ENCODE assay signal across 39 mouse cellular contexts in genomic region chr7:44741361-44741760, GRCm38 (mm10). TPM values are rescaled to one million over a fixed set of nuclear protein-coding genes. Genes with fewer than 3 reads are reported as not detected.
A peak's percentile ranks its signal among the peaks of the same experiment; 100 is the strongest.
DNase-seq lines count a peak whose midpoint lies in the region; ATAC-seq lines count a peak whose summit lies in the region.
"Had no signal": no experiment of that assay in that cellular context is flagged by ENCODE, and none has a peak within 500 bp of the region (broad histone marks: within the 10 kb centered on the region; RNA-seq: fewer than 3 reads in every experiment).

No protein-coding gene starts in this region.

- no peaks in the 10 kb centered on the region for H3K9me3 ChIP-seq in midbrain, embryonic 15.5 days
- H3K9me3 ChIP-seq: embryonic facial prominence, embryonic 12.5 days; forebrain, embryonic 10.5 days; forebrain, embryonic 15.5 days; heart, embryonic 13.5 days; hindbrain, embryonic 10.5 days; hindbrain, embryonic 15.5 days; intestine, embryonic 15.5 days; liver, embryonic 12.5 days; neural tube, embryonic 13.5 days had no signal

- ATAC-seq in megakaryocyte, adult 5-6 weeks (ENCODE audit: poor library complexity, severe bottlenecking): peak; percentile 45; the same call in 1 of the 2 replicates
- ATAC-seq in midbrain, embryonic 15.5 days (replicated peaks): no peak
- ATAC-seq: activated CD4-positive, CD25-positive, alpha-beta regulatory T cell, adult 4 months; forebrain, embryonic 15.5 days; intestine, embryonic 15.5 days; liver, embryonic 12.5 days; liver, postnatal 0 days; lung, postnatal 0 days had no signal

- no peak overlapping the region for H3K9ac ChIP-seq in midbrain, embryonic 15.5 days
- H3K9ac ChIP-seq: embryonic facial prominence, embryonic 12.5 days; forebrain, embryonic 15.5 days; heart, embryonic 13.5 days; hindbrain, embryonic 15.5 days; intestine, embryonic 15.5 days; liver, embryonic 12.5 days; liver, postnatal 0 days; neural tube, embryonic 13.5 days had no signal

- DNase-seq in right cerebral cortex, adult 2 months (ENCODE audit: low spot score in 2 of 2): peak; percentile 6 to 22
- DNase-seq in right cerebral cortex, postnatal 25 days: no peak
- DNase-seq in thymus, postnatal 14 days: peak; percentile 14
- no peak for DNase-seq in thymus, postnatal 10 days (ENCODE audit: low spot score in 2 of 2)
- peak; percentile 20 for DNase-seq in thymus, postnatal 4 days
- no peak for DNase-seq in cerebellum, adult 9-11 months
- DNase-seq: adrenal gland, adult 2 months; cerebellum, adult 9-10 months; embryo, embryonic 11 days; gastrocnemius, postnatal 10 days; heart, postnatal 10 days; kidney, adult 2 months; kidney, postnatal 4 days; left cerebral cortex, postnatal 4 days; liver, postnatal 0 days; lung, postnatal 4 days; midbrain, embryonic 14.5 days had no signal

- H3K27ac ChIP-seq in midbrain, embryonic 15.5 days: no peak overlapping the region
- H3K27ac ChIP-seq: embryonic facial prominence, embryonic 12.5 days; forebrain, embryonic 10.5 days; forebrain, embryonic 15.5 days; heart, embryonic 13.5 days; hindbrain, embryonic 10.5 days; hindbrain, embryonic 15.5 days; intestine, embryonic 15.5 days; kidney, postnatal 0 days; liver, embryonic 12.5 days; neural tube, embryonic 13.5 days had no signal

- H3K36me3 ChIP-seq in midbrain, embryonic 15.5 days (replicated peaks): no peaks in the 10 kb centered on the region
- H3K36me3 ChIP-seq: embryonic facial prominence, embryonic 12.5 days; forebrain, embryonic 15.5 days; heart, embryonic 13.5 days; hindbrain, embryonic 15.5 days; intestine, embryonic 15.5 days; neural tube, embryonic 13.5 days had no signal

- peaks cover 9% of the 10 kb centered on the region for H3K4me1 ChIP-seq in midbrain, embryonic 15.5 days
- H3K4me1 ChIP-seq: embryonic facial prominence, embryonic 12.5 days; intestine, embryonic 15.5 days had no signal

- H3K4me2 ChIP-seq in midbrain, embryonic 15.5 days: no peak overlapping the region
- H3K4me2 ChIP-seq: embryonic facial prominence, embryonic 12.5 days; forebrain, embryonic 15.5 days; heart, embryonic 13.5 days; hindbrain, embryonic 15.5 days; intestine, embryonic 15.5 days; liver, embryonic 12.5 days; neural tube, embryonic 13.5 days had no signal

- H3K4me3 ChIP-seq in midbrain, embryonic 15.5 days: no peak overlapping the region
- H3K4me3 ChIP-seq: embryonic facial prominence, embryonic 12.5 days; forebrain, embryonic 10.5 days; forebrain, embryonic 15.5 days; heart, embryonic 13.5 days; hindbrain, embryonic 10.5 days; hindbrain, embryonic 15.5 days; intestine, embryonic 15.5 days; liver, embryonic 12.5 days; neural tube, embryonic 13.5 days had no signal

- WGBS in midbrain, embryonic 15.5 days: 81% methylated on average over 8 of the region's 8 CpGs

- H3K27me3 ChIP-seq in midbrain, embryonic 15.5 days (replicated peaks): no peaks in the 10 kb centered on the region
- H3K27me3 ChIP-seq: embryonic facial prominence, embryonic 12.5 days; forebrain, embryonic 15.5 days; heart, embryonic 13.5 days; hindbrain, embryonic 15.5 days; intestine, embryonic 15.5 days; neural tube, embryonic 13.5 days had no signal

RNA-seq across cellular contexts. Expression of gene Vrk3, which starts 6.9 kb away (rescaled TPM):
- total RNA-seq in megakaryocyte, adult 5-6 weeks (2015): 48.8 and 53.1 TPM in 2 replicates
- total RNA-seq in megakaryocyte, adult 5-6 weeks (2017): 51.5 and 52.3 TPM in 2 replicates
- 28.4 and 29.7 TPM in 2 replicates for polyA plus RNA-seq in midbrain, embryonic 15.5 days (2015; fragmentation: Nextera tagmentation; extraction: Ambion mirVana)

RNA-seq across cellular contexts. Expression of gene Zfp473, which starts 9.5 kb away (rescaled TPM):
- 1.4 and 1.5 TPM in 2 replicates for total RNA-seq in megakaryocyte, adult 5-6 weeks (2015)
- total RNA-seq in megakaryocyte, adult 5-6 weeks (2017): 1.8 and 2.3 TPM in 2 replicates
- 1.4 and 1.5 TPM in 2 replicates for polyA plus RNA-seq in midbrain, embryonic 15.5 days (2015; fragmentation: Nextera tagmentation; extraction: Ambion mirVana)

RNA-seq across cellular contexts. Expression of gene Izumo2, which starts 32.8 kb away (rescaled TPM):
- total RNA-seq in megakaryocyte, adult 5-6 weeks (2015): not detected in 2 replicates
- not detected in 2 replicates for total RNA-seq in megakaryocyte, adult 5-6 weeks (2017)
- polyA plus RNA-seq in midbrain, embryonic 15.5 days (2015; fragmentation: Nextera tagmentation; extraction: Ambion mirVana): not detected in 2 replicates
- total RNA-seq: adrenal gland, adult 2 months; adrenal gland, postnatal 4 days; gastrocnemius, postnatal 10 days; heart, adult 8-10 months; heart, postnatal 10 days; layer of hippocampus, adult 8-10 months; layer of hippocampus, postnatal 25 days; left cerebral cortex, postnatal 4 days; megakaryocyte-erythroid progenitor cell, adult 5-6 weeks had no signal
- polyA plus RNA-seq: activated CD4-positive, CD25-positive, alpha-beta regulatory T cell, adult 4 months; adrenal gland, adult 2 months; embryonic facial prominence, embryonic 12.5 days; forebrain, embryonic 10.5 days; forebrain, embryonic 15.5 days; heart, embryonic 13.5 days; hindbrain, embryonic 10.5 days; hindbrain, embryonic 15.5 days; intestine, embryonic 15.5 days; kidney, adult 2 months; kidney, postnatal 0 days; limb, embryonic 14.5 days; liver, embryonic 12.5 days; liver, postnatal 0 days; lung, postnatal 0 days; midbrain, embryonic 14.5 days; neural tube, embryonic 13.5 days; small intestine, adult 2 months; stomach, embryonic 14.5 days had no signal

Comparison
In these comparisons a context has a peak if more than half of its experiments do, and no peak if none do; other contexts are left out.
1. DNase-seq: peak in right cerebral cortex, adult 2 months (2 of 2), thymus, postnatal 14 days (single experiment) and thymus, postnatal 4 days (single experiment); none in right cerebral cortex, postnatal 25 days (single experiment), thymus, postnatal 10 days (0 of 2) and cerebellum, adult 9-11 months (single experiment).